Mouse (Mus musculus) right cerebral cortex, postnatal 10 days (tissue): ENCODE measurements around the gene Slc39a13.
"Not testable (repeated sequence)": the region's sequence is repeated elsewhere in the genome, so short reads cannot be mapped to it uniquely, and the experiment has no call there.

ENCODE experiments used
- DNase-seq, 2 experiments: peaks; one replicate each; pipeline ENCODE4 v3.0.0; 2021; ENCODE audit warnings: low spot score in 2 of 2

The Slc39a13 gene

GRCm38 (mm10) chr2:91065544-91065943 is 4.7 kb downstream of the Slc39a13 start:
- DNase-seq = peak; percentile 76

DNA sequence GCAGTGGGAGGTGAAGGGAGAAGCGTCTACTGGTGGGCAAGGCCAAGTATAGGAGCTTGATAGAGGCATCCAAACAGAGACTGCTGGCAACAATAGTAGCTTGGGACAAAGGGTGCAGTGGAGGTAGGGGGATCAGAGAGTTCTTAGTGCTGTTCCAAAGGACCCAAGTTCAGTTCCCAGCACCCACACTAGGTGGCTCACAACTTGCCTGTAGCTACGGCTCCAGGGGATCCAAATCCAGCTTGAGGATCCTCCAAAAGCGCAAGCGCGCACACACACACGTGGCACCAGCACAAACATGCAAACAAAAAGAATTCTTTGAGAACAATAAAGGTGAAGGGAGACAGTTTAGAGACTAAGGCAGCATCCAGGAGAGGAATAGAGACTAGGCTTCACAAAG is 6.0 kb downstream of the Slc39a13 start:
- peak in 1 of 2 experiments; percentile 29 for DNase-seq

GRCm38 (mm10) chr2:91062779-91063606 is 7.2 kb downstream of the Slc39a13 start:
- DNase-seq = no peak

- DNase-seq = no peak
Observed at GRCm38 (mm10) chr2:91061849-91062481, 8.3 kb downstream of the Slc39a13 start.

DNA sequence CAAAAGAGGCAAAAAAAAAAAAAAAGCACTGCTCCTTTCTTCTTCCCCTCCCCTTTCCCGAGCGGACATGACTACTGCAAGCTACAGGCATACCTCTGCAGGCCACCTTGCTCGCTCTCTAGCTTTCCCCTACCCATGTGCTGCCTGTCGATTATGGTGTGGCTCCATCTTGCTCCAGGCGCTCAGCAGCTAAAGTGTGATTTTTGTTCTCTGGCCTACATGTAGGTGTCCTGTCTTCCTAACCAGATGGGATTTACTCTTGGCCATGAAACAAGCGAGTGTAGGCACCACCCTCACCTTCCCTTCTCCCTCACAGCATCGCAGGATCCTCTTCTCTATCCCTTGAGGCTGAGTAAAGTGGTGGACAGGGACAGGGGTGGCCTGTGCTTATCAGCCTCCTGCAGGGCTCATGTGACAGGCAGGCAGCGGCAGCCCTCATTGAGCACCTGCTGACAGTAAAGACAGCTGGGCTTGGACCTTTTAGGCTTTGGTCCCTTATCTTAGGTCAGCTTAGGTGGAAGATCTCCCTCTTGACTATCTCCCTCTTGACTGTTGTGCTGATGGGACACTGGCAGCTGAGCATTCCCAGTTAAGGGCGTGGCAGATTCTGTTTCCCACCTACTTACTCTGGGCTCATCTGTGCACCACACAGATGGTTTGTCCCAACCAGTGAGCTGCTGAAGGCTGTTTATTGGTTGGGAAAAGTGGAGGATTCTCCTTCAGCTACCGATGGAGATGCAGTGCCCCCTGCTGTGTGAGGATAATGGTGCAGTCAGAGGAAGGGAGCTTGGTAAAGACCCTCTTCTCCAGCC is 9.5 kb downstream of the Slc39a13 start:
- peak; percentile 82 to 86 for DNase-seq

DNA sequence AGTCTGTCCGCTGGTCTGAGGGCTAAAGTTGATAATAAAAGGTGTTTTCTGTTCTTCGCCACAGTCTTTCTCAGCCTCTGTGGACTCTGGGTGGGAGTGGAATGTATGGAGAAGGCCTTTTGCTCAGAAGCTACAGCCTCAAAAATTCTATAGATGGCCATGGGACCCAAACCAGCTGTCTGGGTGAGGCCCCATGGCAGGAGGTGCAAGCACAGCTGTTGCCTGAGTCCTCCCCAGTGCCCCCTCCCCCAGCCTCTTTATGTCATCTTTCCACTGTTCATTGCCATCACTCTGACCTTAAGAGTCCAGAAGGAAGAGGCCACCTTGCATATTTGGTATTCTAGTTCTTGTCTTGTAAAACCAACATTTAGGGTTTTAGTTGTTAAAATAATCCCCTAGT is 10.8 kb downstream of the Slc39a13 start:
- DNase-seq = no peak

- DNase-seq = no peak
Observed at GRCm38 (mm10) chr2:91058435-91058834, 11.8 kb downstream of the Slc39a13 start.

DNA sequence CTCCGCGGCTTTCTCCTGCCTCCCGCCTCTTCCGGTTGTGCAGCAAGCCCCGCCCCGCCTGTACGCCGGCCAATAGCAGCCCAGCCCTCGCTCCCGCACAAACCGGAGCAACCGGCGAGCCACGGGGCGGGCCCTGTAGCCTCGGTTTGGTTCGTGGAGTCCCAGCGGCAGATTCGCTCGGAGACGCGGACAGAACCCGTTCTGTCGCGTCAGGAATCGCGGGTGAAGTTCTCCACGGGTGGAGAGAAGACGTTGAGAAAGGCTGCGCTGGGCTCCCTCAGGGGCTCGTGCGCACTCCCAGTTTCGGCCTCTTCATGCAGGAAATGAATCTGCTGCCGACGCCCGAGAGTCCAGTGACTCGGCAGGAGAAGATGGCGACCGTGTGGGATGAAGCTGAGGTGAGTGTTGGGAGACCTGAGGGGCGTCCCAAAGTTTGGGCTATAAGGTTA is 16.3 kb downstream of the Slc39a13 start, which contains the start of gene Psmc3:
Gene Psmc3, plus strand, starts transcription at position 76 of the 449 bp plus-strand sequence.
- peak; percentile 98 for DNase-seq

DNA sequence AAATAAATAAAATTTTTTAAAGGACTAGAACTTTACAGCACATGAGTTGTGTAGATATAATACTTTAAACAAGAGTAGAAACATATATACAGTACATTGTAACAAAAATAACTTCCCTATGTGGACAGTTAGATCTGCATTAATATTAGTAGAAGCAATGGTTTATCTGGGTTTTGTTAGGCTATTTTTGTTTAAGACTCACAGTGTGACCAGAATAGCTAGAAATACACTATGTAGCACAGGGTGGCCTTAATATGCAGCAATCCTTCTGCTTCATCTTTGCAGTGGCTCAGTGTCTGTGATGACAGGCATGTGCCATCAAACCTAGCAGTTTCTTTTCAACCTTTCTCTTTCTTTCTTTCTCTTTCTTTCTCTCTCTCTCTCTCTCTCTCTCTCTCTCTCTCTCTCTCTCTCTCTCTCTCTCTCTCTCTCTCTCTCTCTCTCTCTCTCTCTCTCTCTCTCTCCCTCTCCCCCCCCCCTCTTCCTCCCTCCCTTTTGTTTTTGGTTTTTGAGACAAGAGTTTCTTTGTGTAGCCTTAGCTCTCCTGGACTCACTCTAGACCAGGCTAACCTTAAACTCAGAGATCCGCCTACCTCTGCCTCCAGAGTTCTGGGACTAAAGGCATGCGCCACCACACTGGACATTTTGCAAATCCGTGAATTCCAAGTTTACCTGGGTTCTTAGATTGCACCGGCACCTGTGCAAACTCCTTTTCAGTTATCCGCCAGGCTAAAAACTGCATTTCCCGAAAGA is 16.9 kb downstream of the Slc39a13 start:
- no peak for DNase-seq

DNA sequence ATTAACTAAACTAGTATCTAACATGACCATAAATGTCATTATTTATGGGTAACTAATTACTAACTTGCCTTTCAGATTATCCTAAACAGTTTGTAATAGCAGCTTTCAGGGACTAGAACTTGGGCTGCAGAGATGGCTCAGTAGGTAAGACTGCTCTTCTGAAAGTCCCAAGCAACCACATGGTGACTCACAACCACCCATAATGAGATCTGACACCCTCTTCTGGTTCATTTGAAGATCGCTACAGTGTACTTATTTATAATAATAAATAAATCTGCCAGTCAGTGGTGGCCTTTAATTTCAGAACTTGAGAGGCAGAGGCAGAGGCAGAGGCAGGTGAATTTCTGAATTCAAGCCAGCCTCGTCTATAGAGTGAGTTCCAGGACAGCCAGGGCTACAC is 17.5 kb downstream of the Slc39a13 start:
- no peak for DNase-seq

DNA sequence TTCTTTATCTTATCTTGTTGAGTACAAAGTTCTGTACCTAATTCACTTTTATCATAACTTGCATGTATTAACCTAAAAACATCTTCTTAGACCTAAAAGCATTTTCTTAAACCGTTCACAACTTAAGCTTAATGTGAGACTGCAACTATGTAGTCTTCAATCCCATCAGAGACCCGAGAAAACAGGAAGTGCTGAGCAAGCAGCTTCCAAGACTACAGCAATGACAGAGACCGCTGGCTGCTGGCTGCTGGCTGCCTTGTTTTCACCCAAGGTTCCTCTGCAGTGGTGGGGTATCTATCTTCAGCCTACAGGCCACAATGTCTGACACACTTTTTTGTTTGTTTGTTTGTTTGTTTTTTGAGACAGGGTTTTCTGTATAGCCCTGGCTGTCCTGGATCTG is 18.3 kb downstream of the Slc39a13 start:
- DNase-seq = no peak

GRCm38 (mm10) chr2:91047359-91047758 is 22.9 kb downstream of the Slc39a13 start:
- DNase-seq = no peak

DNA sequence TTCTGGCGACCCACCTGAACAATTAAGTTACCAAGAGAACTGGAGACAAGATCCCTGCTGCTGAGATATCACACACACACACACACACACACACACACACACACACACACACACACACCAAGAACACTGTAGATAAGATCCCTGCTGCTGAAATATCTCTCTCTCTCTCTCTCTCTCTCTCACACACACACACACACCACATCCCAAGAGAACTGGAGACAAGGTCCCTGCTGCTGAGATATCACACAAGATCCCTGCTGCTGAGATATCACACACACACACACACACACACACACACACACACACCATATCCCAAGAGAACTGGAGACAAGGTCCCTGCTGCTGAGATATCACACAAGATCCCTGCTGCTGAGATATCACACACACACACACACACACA is 24.4 kb downstream of the Slc39a13 start:
- not testable (repeated sequence) for DNase-seq

- DNase-seq = no peak
Observed at GRCm38 (mm10) chr2:91044727-91045126, 25.5 kb downstream of the Slc39a13 start.

GRCm38 (mm10) chr2:91042651-91043398 is 27.4 kb downstream of the Slc39a13 start:
- no peak for DNase-seq

DNA sequence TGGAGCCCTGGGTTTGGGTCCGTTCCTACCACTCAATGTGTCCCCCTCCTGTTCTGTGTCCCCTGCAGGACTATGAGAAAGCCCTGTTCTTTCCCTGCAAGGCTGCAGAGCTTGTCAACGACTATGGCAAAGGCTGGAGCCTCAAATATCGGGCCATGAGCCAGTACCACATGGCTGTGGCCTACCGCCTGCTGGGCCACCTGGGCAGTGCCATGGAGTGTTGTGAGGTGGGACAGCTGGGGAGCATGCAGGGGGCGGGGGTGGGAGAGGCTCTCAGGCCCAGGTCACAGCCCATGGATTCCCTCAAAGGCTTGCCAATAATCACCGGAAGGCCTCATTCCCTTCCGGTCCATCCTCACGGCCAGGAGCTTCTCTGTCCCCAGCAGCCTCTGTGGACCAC is 28.4 kb downstream of the Slc39a13 start:
- DNase-seq = no peak

DNA sequence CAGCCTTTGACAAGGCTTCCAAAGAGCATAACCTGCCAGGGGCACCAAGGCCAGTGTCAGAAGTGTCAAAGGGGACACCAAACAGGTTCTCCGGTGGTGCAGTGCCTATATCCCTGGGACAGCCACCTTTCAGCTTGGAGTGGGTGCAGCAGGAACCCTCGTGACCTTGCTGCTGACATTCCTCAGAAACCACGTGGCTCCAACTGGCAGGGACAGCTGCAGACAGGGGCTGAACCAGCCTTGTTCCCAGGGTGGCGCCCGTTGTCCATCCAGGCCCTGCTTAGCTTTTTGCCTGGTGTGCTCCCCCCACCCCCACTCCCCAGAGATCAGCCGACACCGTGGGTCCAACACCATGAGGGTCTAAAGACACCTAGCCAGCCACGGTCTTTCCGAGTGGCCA is 34.8 kb downstream of the Slc39a13 start, which contains the start of gene Rapsn:
Gene Rapsn, plus strand, starts transcription at position 236 of the 400 bp plus-strand sequence.
- DNase-seq = no peak

DNA sequence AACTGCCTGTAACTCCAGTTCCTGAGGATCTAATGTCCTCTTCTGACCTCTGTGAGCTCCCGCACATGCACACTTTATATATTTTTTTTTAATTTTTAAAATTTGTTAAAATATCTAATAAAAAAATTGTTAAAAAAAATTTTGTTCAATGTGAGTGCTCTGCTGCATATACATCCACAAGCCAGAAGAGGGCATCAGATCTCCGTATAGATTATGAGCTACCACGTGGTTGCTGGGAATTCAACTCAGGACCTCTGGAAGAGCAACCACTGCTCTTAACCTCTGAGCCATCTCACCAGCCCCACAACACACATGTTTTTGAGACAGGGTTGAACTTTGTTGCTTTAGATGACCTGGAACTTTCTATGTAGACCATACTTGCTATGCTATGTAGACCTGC is 37.2 kb downstream of the Slc39a13 start:
- no peak for DNase-seq

GRCm38 (mm10) chr2:91031216-91031615 is 39.0 kb downstream of the Slc39a13 start:
- DNase-seq = no peak

DNA sequence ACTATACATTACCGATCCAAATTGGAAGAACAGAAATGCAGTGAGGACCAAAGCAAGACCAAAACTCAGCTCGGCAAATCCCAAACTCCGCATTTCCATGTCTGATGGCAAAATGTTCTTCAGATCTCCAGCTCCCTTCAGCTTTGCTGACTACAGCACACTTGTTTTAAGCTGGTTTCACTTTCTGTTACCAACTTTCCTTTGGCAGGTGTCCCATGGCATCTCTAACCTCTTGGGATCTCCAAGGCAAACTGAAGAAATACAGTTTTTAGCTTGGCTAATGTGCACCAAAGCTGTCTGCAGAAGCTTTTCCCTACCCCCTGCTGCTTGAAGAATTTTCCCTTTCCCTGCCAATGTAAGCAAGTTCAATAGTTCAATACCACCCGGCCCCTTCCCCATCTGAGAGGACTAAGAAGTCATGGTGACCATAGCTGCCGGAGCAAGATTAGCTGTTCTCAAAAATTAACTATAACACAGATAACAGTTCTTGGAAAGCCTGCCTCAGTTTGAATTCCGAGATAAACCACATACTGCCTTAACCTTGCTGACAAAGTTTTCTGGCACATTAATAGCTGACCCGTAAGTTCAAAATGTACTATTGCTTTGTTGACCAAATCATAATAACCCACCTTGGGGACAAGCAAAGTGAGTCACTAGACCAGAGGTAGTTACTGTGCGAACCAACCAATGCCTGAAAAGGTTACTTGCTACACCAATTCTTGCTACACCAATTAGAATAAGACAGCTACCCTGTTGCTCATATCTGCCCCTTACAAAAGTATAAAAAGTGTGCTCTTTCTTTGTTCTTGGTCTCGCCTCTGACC is 42.6 kb downstream of the Slc39a13 start:
- DNase-seq = no peak
